Mouse (Mus musculus): ENCODE measurements at regions not wholly inside any gene's neighbourhood (a gene's known extent, or its start where the extent isn't known, plus 50 kb on each side); places are given as distances from the start of the nearest gene placed in this dataset.
A peak's percentile ranks its signal among the peaks of the same experiment; 100 is the strongest.

DNA sequence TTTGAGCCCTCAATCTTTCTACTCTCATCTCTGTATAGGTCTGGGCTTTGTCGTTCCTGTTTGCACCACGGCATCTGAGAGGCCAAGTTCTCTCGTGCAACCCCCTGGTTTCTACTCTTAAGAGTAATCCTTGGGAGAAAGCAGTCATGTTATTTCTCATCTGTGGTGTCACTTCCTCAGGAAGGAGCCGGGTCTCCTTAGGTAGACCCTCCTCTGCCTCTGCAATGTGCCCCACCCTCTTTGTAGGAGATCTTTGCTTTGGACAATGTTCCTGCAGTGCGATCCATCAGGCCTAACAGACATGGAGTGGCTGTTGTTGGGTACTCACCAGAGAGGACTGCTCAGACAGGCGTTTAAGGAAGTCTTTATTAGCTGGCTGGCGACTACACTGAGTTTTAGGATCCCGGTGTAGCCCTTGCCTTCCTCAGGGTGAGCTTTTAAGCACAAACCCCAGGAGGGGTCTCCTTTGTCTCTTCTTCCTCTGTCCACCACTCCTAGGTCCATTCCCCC lies 94.0 kb upstream of the Hmcn1 start:
- ATAC-seq, result no peak
- no peaks in the 10 kb centered on the region for H3K9me3 ChIP-seq (ENCODE audit: control insufficient read depth, low read length)
- no peaks in the 10 kb centered on the region; the same call in 1 of the 2 replicates for H3K4me1 ChIP-seq (ENCODE audit: control insufficient read depth, insufficient read depth, low read depth, low read length)
- no peak overlapping the region for H3K4me3 ChIP-seq (ENCODE audit: low read length)
- 65% methylated on average over 8 of the region's 8 CpGs for WGBS
- no peaks in the 10 kb centered on the region for H3K36me3 ChIP-seq (ENCODE audit: control insufficient read depth, insufficient read depth, low read length)
- H3K27ac ChIP-seq (ENCODE audit: low read depth, low read length), result no peak overlapping the region
- no peaks in the 10 kb centered on the region for H3K27me3 ChIP-seq (replicated peaks; ENCODE audit: control insufficient read depth, insufficient read depth, low read length)
- no peak overlapping the region for H3K9ac ChIP-seq (ENCODE audit: low read depth, low read length)
- no peak overlapping the region for H3K4me2 ChIP-seq (ENCODE audit: low read length)

DNA sequence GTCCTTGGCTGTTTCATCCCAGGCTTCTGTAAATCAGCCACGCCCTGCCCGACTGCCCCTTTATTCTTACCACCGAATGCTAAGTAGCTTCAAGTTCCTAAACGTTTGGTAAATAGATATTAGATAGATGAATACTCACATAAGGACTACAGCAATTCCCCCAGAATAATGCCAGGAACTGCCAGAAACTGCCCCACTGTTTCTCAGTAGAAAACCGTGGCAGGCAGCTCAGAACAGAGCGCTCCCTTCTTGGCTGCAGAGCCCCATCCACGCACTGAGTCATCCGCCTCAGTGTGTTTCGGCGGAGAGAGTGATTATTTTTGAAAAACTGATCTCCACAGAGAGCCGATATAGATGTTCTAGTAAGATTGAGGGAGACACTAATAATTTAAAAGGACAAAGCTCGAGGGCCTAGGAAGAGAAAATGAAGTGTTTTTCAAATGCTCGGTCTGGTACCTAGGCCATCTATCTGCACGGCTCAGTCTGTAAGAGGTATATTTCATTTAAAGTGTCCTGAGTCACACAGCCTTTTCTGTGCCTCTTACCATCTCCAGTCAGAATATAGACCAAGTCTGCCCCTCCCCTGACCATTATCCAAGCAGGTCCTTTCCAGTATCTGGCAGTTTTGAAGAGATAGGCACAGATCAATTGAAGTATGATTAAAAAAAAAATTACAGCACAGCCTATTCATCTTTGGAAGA lies 94.4 kb upstream of the Gm47985 start:
- peak; percentile 66; the same call in 1 of the 2 replicates for ATAC-seq
- no peak overlapping the region for H3K27ac ChIP-seq (ENCODE audit: low read depth, low read length)
- no peak overlapping the region for H3K4me2 ChIP-seq (ENCODE audit: low read length)
- no peaks in the 10 kb centered on the region; the same call in 1 of the 2 replicates for H3K4me1 ChIP-seq (ENCODE audit: control insufficient read depth, insufficient read depth, low read depth, low read length)
- no peaks in the 10 kb centered on the region for H3K9me3 ChIP-seq (ENCODE audit: control insufficient read depth, low read length)
- H3K27me3 ChIP-seq (replicated peaks; ENCODE audit: control insufficient read depth, insufficient read depth, low read length), result no peaks in the 10 kb centered on the region
- no peak overlapping the region for H3K4me3 ChIP-seq (ENCODE audit: low read length)
- WGBS, result 68% methylated on average over 14 of the region's 14 CpGs
- H3K36me3 ChIP-seq (ENCODE audit: control insufficient read depth, insufficient read depth, low read length), result no peaks in the 10 kb centered on the region
- H3K9ac ChIP-seq (ENCODE audit: low read depth, low read length), result no peak overlapping the region

DNA sequence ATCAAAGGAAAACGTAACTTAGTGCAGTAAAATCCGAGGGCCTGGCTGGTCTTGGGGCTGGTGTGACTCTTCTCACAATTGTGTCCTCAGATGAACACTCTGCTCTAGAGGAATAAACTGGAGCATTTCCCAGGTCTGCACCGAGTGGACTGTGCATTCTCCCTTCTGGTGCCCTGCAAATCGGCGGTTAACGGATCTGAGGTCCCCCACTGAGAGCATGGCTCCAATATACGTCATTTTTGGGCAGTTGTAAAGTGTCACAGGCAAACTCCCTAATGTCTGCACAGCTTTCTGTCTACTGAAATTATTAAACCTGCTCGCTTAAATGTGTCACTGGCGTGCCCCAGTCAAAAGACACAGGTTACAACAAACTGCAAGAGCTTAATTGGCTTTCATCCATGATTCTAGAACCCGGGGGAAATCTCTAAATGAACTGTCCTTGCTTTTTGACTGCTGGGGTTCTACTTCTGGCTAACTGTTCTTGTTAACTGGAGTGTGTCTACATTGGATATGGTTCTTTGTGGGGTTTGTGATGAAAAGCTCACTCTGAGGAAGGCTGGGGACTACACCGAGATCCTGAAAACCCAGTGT lies 93.7 kb upstream of the Gm47985 start:
- no peak overlapping the region for H3K9ac ChIP-seq (ENCODE audit: low read depth, low read length)
- no peak overlapping the region for H3K27ac ChIP-seq (ENCODE audit: low read depth, low read length)
- ATAC-seq, result no peak
- no peak overlapping the region for H3K4me2 ChIP-seq (ENCODE audit: low read length)
- WGBS, result 52% methylated on average over 11 of the region's 11 CpGs
- H3K9me3 ChIP-seq (ENCODE audit: control insufficient read depth, low read length), result no peaks in the 10 kb centered on the region
- H3K36me3 ChIP-seq (ENCODE audit: control insufficient read depth, insufficient read depth, low read length), result no peaks in the 10 kb centered on the region
- no peaks in the 10 kb centered on the region; the same call in 1 of the 2 replicates for H3K4me1 ChIP-seq (ENCODE audit: control insufficient read depth, insufficient read depth, low read depth, low read length)
- H3K4me3 ChIP-seq (ENCODE audit: low read length), result no peak overlapping the region
- H3K27me3 ChIP-seq (replicated peaks; ENCODE audit: control insufficient read depth, insufficient read depth, low read length), result no peaks in the 10 kb centered on the region

DNA sequence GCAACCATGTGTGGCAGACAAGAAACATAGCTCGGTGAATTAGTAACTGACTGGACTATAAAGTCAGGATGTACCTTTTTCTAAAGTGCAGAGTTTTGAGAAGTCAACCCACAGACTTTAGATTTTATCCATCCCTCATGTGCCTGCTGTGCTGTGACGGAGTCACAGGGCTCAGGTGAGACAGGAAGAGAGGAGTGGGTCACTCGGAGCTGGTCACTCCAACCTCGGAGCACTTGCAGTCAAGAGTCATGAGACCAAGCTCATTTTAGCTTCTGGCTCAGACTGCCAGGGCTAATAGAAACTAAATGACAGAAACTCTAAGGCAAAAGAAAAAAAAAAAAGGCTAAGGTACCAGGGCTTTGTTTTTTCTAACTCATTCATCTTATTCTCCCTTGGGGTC lies 90.3 kb upstream of the Gm47985 start:
- H3K27me3 ChIP-seq (replicated peaks; ENCODE audit: control insufficient read depth, insufficient read depth, low read length), result no peaks in the 10 kb centered on the region
- H3K9me3 ChIP-seq (ENCODE audit: control insufficient read depth, low read length), result no peaks in the 10 kb centered on the region

DNA sequence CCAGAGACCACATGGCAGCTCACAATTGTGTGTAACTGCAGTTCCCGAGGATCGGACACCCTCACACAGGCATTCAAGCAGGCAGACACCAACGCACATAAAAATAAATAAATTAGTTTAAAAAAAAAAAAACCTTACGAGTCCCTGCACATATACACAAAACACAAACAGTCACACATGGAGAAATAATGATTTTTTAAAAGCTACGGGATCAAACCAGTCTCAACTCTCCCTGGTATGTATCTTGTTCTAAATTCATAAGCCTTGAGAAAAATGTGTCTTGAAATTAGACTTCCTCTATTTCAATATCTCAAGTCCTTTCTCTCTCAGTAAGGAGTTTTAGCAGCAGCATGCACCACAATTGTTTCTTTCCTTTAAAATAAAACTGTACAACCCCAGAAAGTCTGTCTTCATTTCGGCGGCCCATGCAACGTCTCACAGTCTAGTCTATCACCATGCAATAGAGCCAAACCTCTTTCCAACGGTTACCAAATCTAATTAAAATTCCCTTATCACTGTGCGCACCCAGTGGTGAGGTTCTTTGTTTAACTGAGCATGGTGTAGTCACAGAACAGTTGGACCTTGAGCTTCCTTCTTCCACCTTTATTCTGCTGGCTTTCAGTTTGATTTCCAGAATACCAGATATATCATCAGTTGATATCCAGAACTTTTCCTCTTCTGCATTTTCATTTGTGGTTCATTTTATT lies 86.8 kb upstream of the Gm47985 start:
- no peak overlapping the region for H3K4me3 ChIP-seq (ENCODE audit: low read length)
- 49% methylated on average over 10 of the region's 10 CpGs for WGBS
- peak; percentile 52; the same call in 1 of the 2 replicates for ATAC-seq

More for the DNA sequence above, 90.3 kb upstream of the Gm47985 start:
- Histone ChIP-seq H3K4me1 (ENCODE audit: control insufficient read depth, insufficient read depth, low read depth, low read length) (no peaks in the 10 kb centered on the region), H3K27ac (ENCODE audit: low read depth, low read length) (no peak overlapping the region), H3K36me3 (ENCODE audit: control insufficient read depth, insufficient read depth, low read length) (no peaks in the 10 kb centered on the region), H3K4me3 (ENCODE audit: low read length) (no peak overlapping the region), H3K4me2 (ENCODE audit: low read length) (no peak overlapping the region), H3K9ac (ENCODE audit: low read depth, low read length) (no peak overlapping the region)
- ATAC-seq, result no peak
- WGBS, result 57% methylated on average over 4 of the region's 4 CpGs

DNA sequence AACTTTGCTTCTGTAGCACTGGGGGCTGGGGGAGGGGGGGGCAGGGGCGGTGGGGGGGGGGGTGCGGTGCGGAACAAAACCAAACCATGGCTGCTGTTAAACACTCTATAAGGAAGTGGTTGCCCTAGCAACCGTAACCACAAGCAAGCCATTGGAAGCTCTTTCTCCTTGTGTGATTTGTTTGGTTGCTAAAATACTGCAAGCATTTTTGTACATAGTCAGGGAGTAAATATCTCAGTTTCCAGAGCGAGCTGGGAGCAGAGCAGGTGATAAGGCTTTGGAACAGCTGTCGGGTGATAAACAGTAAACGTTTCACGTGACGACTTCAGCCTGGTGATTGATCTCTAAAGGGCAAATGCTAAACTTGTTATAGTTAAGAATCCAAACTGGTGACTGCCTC lies 86.3 kb upstream of the Gm47985 start:
- WGBS, result 19% methylated on average over 9 of the region's 9 CpGs
- no peak overlapping the region for H3K27ac ChIP-seq (ENCODE audit: low read depth, low read length)
- no peak overlapping the region for H3K4me3 ChIP-seq (ENCODE audit: low read length)
- no peaks in the 10 kb centered on the region for H3K27me3 ChIP-seq (replicated peaks; ENCODE audit: control insufficient read depth, insufficient read depth, low read length)
- no peaks in the 10 kb centered on the region for H3K36me3 ChIP-seq (ENCODE audit: control insufficient read depth, insufficient read depth, low read length)
- ATAC-seq, result peak; percentile 68
- H3K9me3 ChIP-seq (ENCODE audit: control insufficient read depth, low read length), result no peaks in the 10 kb centered on the region
- H3K4me2 ChIP-seq (ENCODE audit: low read length), result peak overlapping the region; percentile 16
- no peaks in the 10 kb centered on the region for H3K4me1 ChIP-seq (ENCODE audit: control insufficient read depth, insufficient read depth, low read depth, low read length)
- no peak overlapping the region for H3K9ac ChIP-seq (ENCODE audit: low read depth, low read length)

More for the DNA sequence above, 86.8 kb upstream of the Gm47985 start:
- Histone ChIP-seq H3K27me3 (replicated peaks; ENCODE audit: control insufficient read depth, insufficient read depth, low read length) (no peaks in the 10 kb centered on the region), H3K4me2 (ENCODE audit: low read length) (peak overlapping the region; percentile 16), H3K9ac (ENCODE audit: low read depth, low read length) (no peak overlapping the region), H3K4me1 (ENCODE audit: control insufficient read depth, insufficient read depth, low read depth, low read length) (no peaks in the 10 kb centered on the region), H3K27ac (ENCODE audit: low read depth, low read length) (no peak overlapping the region), H3K9me3 (ENCODE audit: control insufficient read depth, low read length) (no peaks in the 10 kb centered on the region), H3K36me3 (ENCODE audit: control insufficient read depth, insufficient read depth, low read length) (no peaks in the 10 kb centered on the region)

DNA sequence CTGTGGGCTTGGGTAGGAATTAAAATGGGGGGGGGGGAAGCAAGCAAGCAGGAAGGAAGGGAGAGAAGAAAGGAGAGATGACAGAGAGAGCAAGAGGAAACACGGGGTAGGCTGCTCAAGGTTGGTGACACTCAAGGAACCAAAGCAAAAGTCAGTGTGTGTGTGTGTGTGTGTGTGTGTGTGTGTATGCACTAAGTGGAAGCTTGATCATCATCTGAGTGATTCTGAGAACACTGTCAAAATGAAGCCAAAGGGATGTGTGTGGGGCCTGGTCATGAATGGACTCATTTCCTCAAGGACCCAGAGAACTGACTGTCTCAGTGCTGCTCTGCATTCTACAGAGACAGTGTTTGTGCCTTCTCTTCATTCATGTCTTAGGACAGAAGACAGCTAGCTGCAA lies 84.8 kb upstream of the Gm47985 start:
- Histone ChIP-seq H3K4me1 (ENCODE audit: control insufficient read depth, insufficient read depth, low read depth, low read length) (no peaks in the 10 kb centered on the region), H3K27me3 (replicated peaks; ENCODE audit: control insufficient read depth, insufficient read depth, low read length) (no peaks in the 10 kb centered on the region), H3K27ac (ENCODE audit: low read depth, low read length) (no peak overlapping the region), H3K4me3 (ENCODE audit: low read length) (no peak overlapping the region), H3K9me3 (ENCODE audit: control insufficient read depth, low read length) (no peaks in the 10 kb centered on the region), H3K9ac (ENCODE audit: low read depth, low read length) (no peak overlapping the region), H3K4me2 (ENCODE audit: low read length) (no peak overlapping the region), H3K36me3 (ENCODE audit: control insufficient read depth, insufficient read depth, low read length) (no peaks in the 10 kb centered on the region)
- WGBS, result 100% methylated on average over 1 of the region's 1 CpGs
- no peak for ATAC-seq

DNA sequence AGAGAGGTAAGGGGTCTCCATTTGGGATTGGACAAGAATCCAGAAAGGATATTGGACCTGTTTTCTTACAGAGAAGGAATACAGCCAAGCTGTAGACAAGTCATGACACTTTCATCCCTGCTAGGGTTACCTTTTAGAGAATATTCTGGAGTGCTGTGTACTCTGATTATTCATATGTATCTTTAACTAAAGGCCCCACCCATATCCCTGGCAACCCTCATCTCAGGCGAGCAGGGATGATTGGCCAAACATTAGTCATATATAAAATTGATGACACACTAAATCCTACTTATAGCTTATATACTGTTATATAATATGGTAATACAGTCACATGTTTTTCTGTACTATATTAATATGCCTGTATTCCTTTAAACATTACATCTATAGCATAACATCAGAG lies 83.6 kb upstream of the Gm47985 start:
- no peak overlapping the region for H3K4me3 ChIP-seq (ENCODE audit: low read length)
- H3K4me1 ChIP-seq (ENCODE audit: control insufficient read depth, insufficient read depth, low read depth, low read length), result peaks cover 4% of the 10 kb centered on the region; the same call in 1 of the 2 replicates
- H3K9ac ChIP-seq (ENCODE audit: low read depth, low read length), result no peak overlapping the region
- no peak overlapping the region for H3K27ac ChIP-seq (ENCODE audit: low read depth, low read length)
- H3K4me2 ChIP-seq (ENCODE audit: low read length), result no peak overlapping the region
- H3K36me3 ChIP-seq (ENCODE audit: control insufficient read depth, insufficient read depth, low read length), result no peaks in the 10 kb centered on the region
- H3K9me3 ChIP-seq (ENCODE audit: control insufficient read depth, low read length), result no peaks in the 10 kb centered on the region
- 87% methylated on average over 1 of the region's 1 CpGs for WGBS
- H3K27me3 ChIP-seq (replicated peaks; ENCODE audit: control insufficient read depth, insufficient read depth, low read length), result no peaks in the 10 kb centered on the region
- ATAC-seq, result no peak
